Mouse (Mus musculus) limb, embryonic 15.5 days (tissue): ENCODE data around the gene Pde4c. TPM values are rescaled to one million over a fixed set of nuclear protein-coding genes. Genes with fewer than 3 reads are reported as not detected.

Source experiments
- ATAC-seq: fragments of 200-750 bp; cut with Nextera tagmentation; 2 replicates; pipeline ENCODE4 v1.8.0; 2017; ENCODE audit warnings: low read depth, moderate TSS enrichment; ENCODE audit not compliant: insufficient number of reproducible peaks, low FRiP score, low TSS enrichment
- H3K27ac ChIP-seq: fragments of 300-500 bp; sonication (generic); 2 replicates; pipeline ENCODE4 v1.5.1; 2015; ENCODE audit warnings: moderate library complexity, mild to moderate bottlenecking, inconsistent platforms
- H3K27me3 ChIP-seq: fragments of 300-500 bp; sonication (generic); 2 replicates; pipeline ENCODE4 v1.6.1; 2015; ENCODE audit warnings: inconsistent platforms
- H3K36me3 ChIP-seq: fragments of 300-500 bp; sonication (generic); 2 replicates; pipeline ENCODE4 v1.6.1; 2015; ENCODE audit warnings: inconsistent platforms
- H3K4me1 ChIP-seq: fragments of 300-500 bp; sonication (generic); 2 replicates; pipeline ENCODE4 v1.6.1; 2015; ENCODE audit warnings: inconsistent platforms
- H3K4me2 ChIP-seq: fragments of 300-500 bp; sonication (generic); 2 replicates; pipeline ENCODE4 v1.6.1; 2015; ENCODE audit warnings: mild to moderate bottlenecking, inconsistent platforms
- H3K4me3 ChIP-seq: fragments of 300-500 bp; sonication (generic); 2 replicates; pipeline ENCODE4 v1.5.1; 2015; ENCODE audit warnings: mild to moderate bottlenecking, inconsistent platforms
- H3K9ac ChIP-seq: fragments of 300-500 bp; sonication (generic); 2 replicates; pipeline ENCODE4 v1.6.1; 2015; ENCODE audit warnings: inconsistent platforms
- H3K9me3 ChIP-seq: fragments of 300-500 bp; sonication (generic); 2 replicates; pipeline ENCODE4 v1.6.1; 2016; ENCODE audit warnings: inconsistent platforms
- WGBS: fragments of 180-500 bp; shearing (Covaris S2); methylation state at CpG from one replicate; pipeline ENCODE4 v1.1.7; 2015; 5-methylcytosine and 5-hydroxymethylcytosine counted together
- polyA plus RNA-seq: library from polyadenylated mRNA; unstranded; fragments of >200 nt; fragmentation: Nextera tagmentation; extraction: Ambion mirVana; gene quantifications from 2 replicates; pipeline ENCODE4 v1.2.1, GENCODE M21; 2015

Pde4c gene
- polyA plus RNA-seq, 1 experiment from 2014 or later: 0.05 TPM

- peaks cover 27% of the 10 kb centered on the region for H3K36me3 ChIP-seq
- no peaks in the 10 kb centered on the region for H3K9me3 ChIP-seq
- H3K27ac ChIP-seq: no peak overlapping the region
- no peak overlapping the region for H3K4me2 ChIP-seq
- 92% methylated on average over 6 of the region's 6 CpGs for WGBS
- no peak overlapping the region for H3K4me3 ChIP-seq
- no peak overlapping the region for H3K9ac ChIP-seq
- H3K27me3 ChIP-seq: no peaks in the 10 kb centered on the region
- H3K4me1 ChIP-seq: peaks cover 60% of the 10 kb centered on the region
- no peak for ATAC-seq
These were observed 33.0 kb downstream of the Pde4c start for GRCm38 (mm10) chr8:70756476-70757040.

- Histone ChIP-seq H3K4me3 (no peak overlapping the region), H3K9ac (no peak overlapping the region), H3K4me1 (peaks cover 56% of the 10 kb centered on the region), H3K27me3 (no peaks in the 10 kb centered on the region), H3K9me3 (no peaks in the 10 kb centered on the region), H3K36me3 (peaks cover 27% of the 10 kb centered on the region), H3K27ac (no peak overlapping the region), H3K4me2 (no peak overlapping the region)
- 74% methylated on average over 22 of the region's 22 CpGs for WGBS
- no peak for ATAC-seq
These were observed 34.2 kb downstream of the Pde4c start for GRCm38 (mm10) chr8:70757523-70758307.

- no peak overlapping the region for H3K4me2 ChIP-seq
- H3K36me3 ChIP-seq: peaks cover 27% of the 10 kb centered on the region
- ATAC-seq: no peak
- no peak overlapping the region for H3K9ac ChIP-seq
- no peak overlapping the region for H3K27ac ChIP-seq
- H3K4me3 ChIP-seq: no peak overlapping the region
- H3K27me3 ChIP-seq: no peaks in the 10 kb centered on the region
- WGBS: 78% methylated on average over 7 of the region's 7 CpGs
- no peaks in the 10 kb centered on the region for H3K9me3 ChIP-seq
- peaks cover 51% of the 10 kb centered on the region for H3K4me1 ChIP-seq
These were observed 34.7 kb downstream of the Pde4c start for GRCm38 (mm10) chr8:70758308-70758615.

GRCm38 (mm10) chr8:70758616-70759561, 35.4 kb downstream of the Pde4c start:
- no peak overlapping the region for H3K4me3 ChIP-seq
- H3K27me3 ChIP-seq: no peaks in the 10 kb centered on the region
- no peak for ATAC-seq
- H3K9ac ChIP-seq: no peak overlapping the region
- WGBS: 64% methylated on average over 19 of the region's 19 CpGs
- H3K36me3 ChIP-seq: peaks cover 27% of the 10 kb centered on the region
- H3K9me3 ChIP-seq: no peaks in the 10 kb centered on the region
- peaks cover 45% of the 10 kb centered on the region for H3K4me1 ChIP-seq
- H3K4me2 ChIP-seq: no peak overlapping the region
- H3K27ac ChIP-seq: peak overlapping the region; percentile 58; the same call in 1 of the 2 replicates

GRCm38 (mm10) chr8:70760350-70760749, 36.8 kb downstream of the Pde4c start:
- H3K4me2 ChIP-seq: peak overlapping the region; percentile 96
- H3K36me3 ChIP-seq: peaks cover 27% of the 10 kb centered on the region
- H3K27ac ChIP-seq: peak overlapping the region; percentile 84
- no peak; the same call in 1 of the 2 replicates for ATAC-seq
- H3K4me1 ChIP-seq: peaks cover 43% of the 10 kb centered on the region
- H3K27me3 ChIP-seq: no peaks in the 10 kb centered on the region
- peak overlapping the region; percentile 71 for H3K4me3 ChIP-seq
- no peaks in the 10 kb centered on the region for H3K9me3 ChIP-seq
- WGBS: under 1% methylated on average over 22 of the region's 22 CpGs
- H3K9ac ChIP-seq: peak overlapping the region; percentile 70

GRCm38 (mm10) chr8:70760775-70761406, 37.4 kb downstream of the Pde4c start, which contains the start of gene Mpv17l2:
Mpv17l2 (minus strand) TSS chr8:70760946.
- Histone ChIP-seq H3K9me3 (no peaks in the 10 kb centered on the region), H3K4me1 (peaks cover 42% of the 10 kb centered on the region), H3K9ac (peak within 1 kb of the TSS; percentile 70), H3K4me3 (peak within 1 kb of the TSS; percentile 71), H3K27ac (peak within 1 kb of the TSS; percentile 84), H3K36me3 (peaks cover 24% of the 10 kb centered on the region), H3K27me3 (no peaks in the 10 kb centered on the region), H3K4me2 (peak within 1 kb of the TSS; percentile 96)
- ATAC-seq: peak; percentile 93
- 1% methylated on average over 53 of the region's 55 CpGs for WGBS

GRCm38 (mm10) chr8:70762118-70762517, 38.6 kb downstream of the Pde4c start:
- no peaks in the 10 kb centered on the region for H3K27me3 ChIP-seq
- no peaks in the 10 kb centered on the region for H3K9me3 ChIP-seq
- H3K27ac ChIP-seq: no peak overlapping the region
- H3K4me1 ChIP-seq: peaks cover 47% of the 10 kb centered on the region
- peaks cover 12% of the 10 kb centered on the region for H3K36me3 ChIP-seq
- WGBS: 74% methylated on average over 1 of the region's 1 CpGs
- no peak overlapping the region for H3K9ac ChIP-seq
- no peak overlapping the region for H3K4me3 ChIP-seq
- H3K4me2 ChIP-seq: no peak overlapping the region
- ATAC-seq: no peak

- Histone ChIP-seq H3K27me3 (no peaks in the 10 kb centered on the region), H3K9ac (no peak overlapping the region), H3K4me2 (no peak overlapping the region), H3K27ac (0 out of 2 replicates have a peak overlapping the region, but pooled peaks have one; percentile 27), H3K36me3 (peaks cover 7% of the 10 kb centered on the region), H3K9me3 (no peaks in the 10 kb centered on the region), H3K4me3 (no peak overlapping the region), H3K4me1 (peaks cover 50% of the 10 kb centered on the region)
- no peak for ATAC-seq
- 3% methylated on average over 3 of the region's 3 CpGs for WGBS
These were observed 39.8 kb downstream of the Pde4c start for GRCm38 (mm10) chr8:70763354-70763753.

GRCm38 (mm10) chr8:70764026-70764425, 40.5 kb downstream of the Pde4c start:
- no peak overlapping the region for H3K4me2 ChIP-seq
- 80% methylated on average over 8 of the region's 8 CpGs for WGBS
- peaks cover 14% of the 10 kb centered on the region for H3K36me3 ChIP-seq
- H3K4me1 ChIP-seq: peaks cover 44% of the 10 kb centered on the region
- H3K27ac ChIP-seq: no peak overlapping the region
- no peaks in the 10 kb centered on the region for H3K9me3 ChIP-seq
- ATAC-seq: no peak
- no peak overlapping the region for H3K4me3 ChIP-seq
- H3K27me3 ChIP-seq: no peaks in the 10 kb centered on the region
- H3K9ac ChIP-seq: no peak overlapping the region

GRCm38 (mm10) chr8:70764676-70765075, 41.2 kb downstream of the Pde4c start:
- Histone ChIP-seq H3K4me2 (no peak overlapping the region), H3K4me3 (no peak overlapping the region), H3K36me3 (peaks cover 19% of the 10 kb centered on the region), H3K9me3 (no peaks in the 10 kb centered on the region), H3K4me1 (peaks cover 41% of the 10 kb centered on the region), H3K9ac (no peak overlapping the region), H3K27me3 (no peaks in the 10 kb centered on the region), H3K27ac (no peak overlapping the region)
- 89% methylated on average over 13 of the region's 13 CpGs for WGBS
- ATAC-seq: no peak

- H3K9ac ChIP-seq: peak overlapping the region; percentile 39
- WGBS: 82% methylated on average over 9 of the region's 9 CpGs
- H3K27me3 ChIP-seq: no peaks in the 10 kb centered on the region
These were observed 41.8 kb downstream of the Pde4c start for GRCm38 (mm10) chr8:70765329-70765728.

More at GRCm38 (mm10) chr8:70765329-70765728, 41.8 kb downstream of the Pde4c start:
- H3K4me3 ChIP-seq: peak overlapping the region; percentile 44
- H3K9me3 ChIP-seq: no peaks in the 10 kb centered on the region
- peaks cover 36% of the 10 kb centered on the region for H3K4me1 ChIP-seq
- peak overlapping the region; percentile 88 for H3K4me2 ChIP-seq
- H3K36me3 ChIP-seq: peaks cover 25% of the 10 kb centered on the region
- no peak overlapping the region for H3K27ac ChIP-seq
- ATAC-seq: no peak
